Mouse (Mus musculus) bone marrow macrophage, adult 2 months (primary cell): ENCODE results near the gene Itsn1. TPM values are rescaled to one million over a fixed set of nuclear protein-coding genes. Genes with fewer than 3 reads are reported as not detected.

Experiments
- H3K27ac ChIP-seq: 2 replicates; pipeline ENCODE4 v1.5.1; 2012; ENCODE audit warnings: low read depth, low read length; ENCODE audit not compliant: insufficient read depth
- H3K4me1 ChIP-seq: 2 replicates; pipeline ENCODE4 v1.6.1; 2012; ENCODE audit warnings: low read length; ENCODE audit not compliant: control insufficient read depth, insufficient read depth
- H3K4me3 ChIP-seq: 2 replicates; pipeline ENCODE4 v1.5.1; 2012; ENCODE audit warnings: mild to moderate bottlenecking, low read length, moderate library complexity; ENCODE audit not compliant: insufficient read depth
- CTCF ChIP-seq: IDR thresholded peaks from 2 replicates; pipeline ENCODE4 v1.5.1; 2012; ENCODE audit warnings: low read depth, mild to moderate bottlenecking, low read length, moderate library complexity
- POLR2A ChIP-seq: IDR thresholded peaks from 2 replicates; pipeline ENCODE4 v1.6.1; 2012; ENCODE audit warnings: mild to moderate bottlenecking, low read depth, low read length, borderline replicate concordance
- polyA plus RNA-seq: library from polyadenylated mRNA; stranded (reverse); fragments of >200 nt; gene quantifications from 2 replicates; pipeline ENCODE4 v1.2.4, GENCODE M21; 2012; ENCODE audit not compliant: missing spikeins, insufficient read depth, insufficient read length

Gene Itsn1
- polyA plus RNA-seq, 1 experiment: 130 TPM

GRCm38 (mm10) chr16:91767165-91767701 lies 38.2 kb downstream of the Itsn1 start:
- TF ChIP-seq CTCF (no peak), POLR2A (no peak)
- no peak overlapping the region for H3K27ac ChIP-seq

DNA sequence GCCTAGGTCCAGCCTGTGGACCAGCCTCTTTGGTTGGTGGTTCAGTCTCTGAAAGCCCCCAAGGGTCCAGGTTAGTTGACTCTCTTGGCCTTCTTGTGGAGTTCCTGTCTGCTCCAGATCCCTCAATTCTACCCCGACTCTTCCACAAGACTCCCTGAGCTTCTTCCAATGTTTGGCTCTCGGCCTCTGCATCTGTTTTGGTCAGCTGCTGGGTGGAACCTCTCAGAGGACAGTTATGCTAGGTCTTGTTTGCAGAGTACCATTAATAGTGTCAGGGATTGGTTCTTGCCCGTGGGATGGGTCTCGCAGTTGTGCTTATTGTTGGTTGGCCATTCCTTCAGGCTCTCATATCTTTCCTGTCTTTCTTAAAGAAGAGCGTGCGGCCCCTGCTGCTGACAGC lies 39.5 kb downstream of the Itsn1 start:
- Histone ChIP-seq H3K27ac (no peak overlapping the region), H3K4me1 (peaks cover 35% of the 10 kb centered on the region)
- TF ChIP-seq POLR2A (no peak), CTCF (no peak)

More at GRCm38 (mm10) chr16:91767165-91767701, 38.2 kb downstream of the Itsn1 start:
- Histone ChIP-seq H3K4me1 (peaks cover 45% of the 10 kb centered on the region), H3K4me3 (no peak overlapping the region)

DNA sequence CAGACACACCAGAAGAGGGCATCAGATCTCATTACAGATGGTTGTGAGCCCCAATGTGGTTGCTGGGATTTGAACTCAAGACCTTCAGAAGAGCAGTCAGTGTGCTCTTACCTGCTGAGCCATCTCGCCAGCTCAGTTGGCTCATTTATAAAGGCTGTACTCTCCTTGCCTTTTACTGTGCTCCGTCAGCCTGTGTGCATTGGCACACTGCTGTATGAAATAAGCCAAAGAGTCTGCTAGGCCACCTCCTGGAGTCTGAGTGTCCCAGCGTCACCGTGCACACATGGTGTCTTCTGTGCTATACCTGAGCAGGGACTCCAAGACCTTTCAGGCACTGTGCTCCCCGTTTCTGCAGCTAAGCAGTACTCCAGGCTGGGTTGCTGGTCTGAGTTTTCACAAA lies 40.8 kb downstream of the Itsn1 start:
- TF ChIP-seq CTCF (no peak), POLR2A (no peak)
- Histone ChIP-seq H3K27ac (no peak overlapping the region), H3K4me1 (peaks cover 24% of the 10 kb centered on the region), H3K4me3 (no peak overlapping the region)

More for the DNA sequence above, 39.5 kb downstream of the Itsn1 start:
- H3K4me3 ChIP-seq: no peak overlapping the region

DNA sequence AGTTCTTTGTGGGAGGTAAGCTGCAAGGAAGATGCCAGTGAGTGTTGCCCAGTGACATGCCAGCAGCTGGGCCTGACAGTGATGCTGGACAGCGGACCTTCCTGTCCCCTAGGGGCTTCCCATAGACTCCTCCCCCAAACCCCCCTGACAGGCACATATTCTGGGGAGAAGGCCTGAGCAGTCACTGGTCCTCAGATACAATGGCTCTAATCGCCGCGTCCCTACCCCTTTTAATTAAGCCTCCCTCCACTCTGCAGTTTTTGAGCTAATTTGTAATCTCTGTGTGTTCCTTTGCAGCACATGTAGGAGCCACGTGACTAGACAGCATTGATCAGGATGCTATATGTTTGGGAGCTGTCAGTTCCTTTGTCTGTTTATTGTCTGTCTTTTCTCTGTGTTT lies 41.6 kb downstream of the Itsn1 start:
- TF ChIP-seq CTCF (no peak), POLR2A (no peak)
- Histone ChIP-seq H3K4me3 (no peak overlapping the region), H3K27ac (no peak overlapping the region), H3K4me1 (peaks cover 27% of the 10 kb centered on the region)

DNA sequence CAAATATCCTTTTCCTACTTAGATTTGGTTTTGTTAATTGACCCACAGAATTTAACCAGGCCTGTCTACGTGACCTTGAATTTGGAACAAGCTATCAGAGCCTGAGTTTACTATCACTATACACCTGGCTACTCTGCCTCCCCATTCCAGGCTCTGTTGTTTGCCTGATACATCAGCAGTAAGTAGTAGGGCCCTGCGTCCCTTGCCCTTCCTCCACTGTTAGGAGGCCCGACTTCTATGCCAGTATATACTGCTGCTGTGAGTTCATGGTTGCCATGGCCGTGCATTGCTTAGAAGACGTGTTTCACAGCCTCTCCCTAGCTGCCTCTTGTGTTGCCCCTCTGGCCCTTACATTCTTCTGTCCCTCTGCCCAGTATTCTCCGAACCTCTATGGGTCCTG lies 42.3 kb downstream of the Itsn1 start:
- Histone ChIP-seq H3K27ac (no peak overlapping the region), H3K4me1 (peaks cover 26% of the 10 kb centered on the region), H3K4me3 (no peak overlapping the region)
- TF ChIP-seq CTCF (no peak), POLR2A (no peak)

- H3K4me3 ChIP-seq: no peak overlapping the region
- TF ChIP-seq CTCF (no peak), POLR2A (no peak)
- H3K27ac ChIP-seq: no peak overlapping the region
- H3K4me1 ChIP-seq: peaks cover 27% of the 10 kb centered on the region
Measured at GRCm38 (mm10) chr16:91772586-91772985, 43.5 kb downstream of the Itsn1 start.

- H3K4me1 ChIP-seq: peaks cover 30% of the 10 kb centered on the region
Measured at GRCm38 (mm10) chr16:91779576-91779975, 50.5 kb downstream of the Itsn1 start.

GRCm38 (mm10) chr16:91780151-91780550 lies 51.1 kb downstream of the Itsn1 start:
- Histone ChIP-seq H3K4me1 (peaks cover 32% of the 10 kb centered on the region), H3K27ac (no peak overlapping the region), H3K4me3 (no peak overlapping the region)
- no peak for TF ChIP-seq CTCF

More at GRCm38 (mm10) chr16:91779576-91779975, 50.5 kb downstream of the Itsn1 start:
- Histone ChIP-seq H3K4me3 (no peak overlapping the region), H3K27ac (no peak overlapping the region)
- TF ChIP-seq CTCF (no peak), POLR2A (no peak)

- Histone ChIP-seq H3K4me1 (peaks cover 35% of the 10 kb centered on the region), H3K4me3 (no peak overlapping the region), H3K27ac (no peak overlapping the region)
- TF ChIP-seq POLR2A (no peak), CTCF (no peak)
Measured at GRCm38 (mm10) chr16:91780826-91781225, 51.7 kb downstream of the Itsn1 start.

DNA sequence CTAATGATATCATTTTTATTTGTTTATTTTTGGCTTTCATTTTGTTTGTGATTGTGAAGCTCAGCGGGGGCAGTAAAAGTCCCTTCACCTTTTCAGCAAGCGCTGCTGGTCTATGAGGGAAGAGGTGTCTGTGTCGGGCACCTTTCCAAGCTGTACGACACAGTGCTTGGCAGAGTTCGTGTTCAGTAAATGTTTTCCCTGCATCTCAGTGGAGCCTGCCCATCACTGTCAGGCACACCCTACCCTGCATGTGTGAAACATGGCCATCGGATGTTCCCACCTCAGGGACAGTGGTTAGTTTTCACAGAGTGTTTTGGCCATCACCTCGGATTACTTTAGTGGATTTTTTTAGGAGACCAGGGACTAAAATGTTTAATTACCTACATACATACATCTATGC lies 54.1 kb downstream of the Itsn1 start:
- Histone ChIP-seq H3K4me1 (peaks cover 16% of the 10 kb centered on the region), H3K27ac (no peak overlapping the region), H3K4me3 (no peak overlapping the region)
- TF ChIP-seq CTCF (no peak), POLR2A (no peak)

DNA sequence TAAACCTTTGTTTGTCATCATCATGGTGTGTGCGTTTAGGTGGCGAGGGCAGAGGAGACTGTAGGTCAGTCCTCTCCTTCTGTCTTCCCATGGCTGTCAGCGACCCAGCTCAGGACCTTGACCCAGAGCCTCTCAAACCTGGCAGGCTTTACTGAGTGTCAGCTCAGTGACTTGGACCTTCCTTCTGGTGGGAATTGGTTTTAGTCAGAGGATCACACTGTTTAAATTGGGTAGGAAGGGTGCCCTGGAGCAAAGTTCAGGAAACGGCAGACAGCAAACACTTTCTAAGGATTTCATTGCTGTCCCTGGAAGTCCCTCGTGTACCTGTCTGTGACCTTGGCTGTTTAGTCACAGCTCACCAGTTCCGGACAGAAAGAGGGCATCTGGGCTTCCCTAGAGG lies 55.2 kb downstream of the Itsn1 start:
- H3K4me3 ChIP-seq: no peak overlapping the region
- peaks cover 21% of the 10 kb centered on the region for H3K4me1 ChIP-seq
- no peak for TF ChIP-seq POLR2A
- no peak for TF ChIP-seq CTCF
- no peak overlapping the region for H3K27ac ChIP-seq
